Mouse (Mus musculus): ENCODE measurements at regions not wholly inside any gene's neighbourhood (a gene's known extent, or its start where the extent isn't known, plus 50 kb on each side); places are given as distances from the start of the nearest gene placed in this dataset.

- no peaks in the 10 kb centered on the region for H3K36me3 ChIP-seq (ENCODE audit: control insufficient read depth, insufficient read depth)
- TF ChIP-seq MYOG (IDR thresholded peaks at IDR 0.05; ENCODE audit: control insufficient read depth, extremely low read depth, insufficient read length) (no peak), CEBPB (IDR thresholded peaks at IDR 0.05; ENCODE audit: low read depth) (no peak), MAX (IDR thresholded peaks at IDR 0.05) (no peak), CTCF (IDR thresholded peaks at IDR 0.05; ENCODE audit: control insufficient read depth, insufficient read depth, insufficient read length) (no peak)
- H3K27me3 ChIP-seq (ENCODE audit: control insufficient read depth, insufficient read depth, insufficient read length) = no peaks in the 10 kb centered on the region
- H3K4me3 ChIP-seq (ENCODE audit: insufficient read depth, poor library complexity, severe bottlenecking) = no peak overlapping the region
- H3ac ChIP-seq (ENCODE audit: control insufficient read depth, insufficient read length, low read depth) = no peak overlapping the region
- H3K79me3 ChIP-seq (ENCODE audit: low read depth) = no peaks in the 10 kb centered on the region
- no peaks in the 10 kb centered on the region for H3K79me2 ChIP-seq (ENCODE audit: control insufficient read depth, insufficient read depth)
These were observed 434.8 kb downstream of the 1810013L24Rik start for GRCm38 (mm10) chr16:9264554-9265145.

GRCm38 (mm10) chr16:9267204-9267603 lies 437.3 kb downstream of the 1810013L24Rik start:
- H3K36me3 ChIP-seq (ENCODE audit: control insufficient read depth, insufficient read depth) = no peaks in the 10 kb centered on the region
- H3K27me3 ChIP-seq (ENCODE audit: control insufficient read depth, insufficient read depth, insufficient read length) = no peaks in the 10 kb centered on the region
- no peak overlapping the region for H3K4me3 ChIP-seq (ENCODE audit: insufficient read depth, poor library complexity, severe bottlenecking)
- no peak overlapping the region for H3ac ChIP-seq (ENCODE audit: control insufficient read depth, insufficient read length, low read depth)
- TF ChIP-seq CEBPB (IDR thresholded peaks at IDR 0.05; ENCODE audit: low read depth) = no peak
- no peak for TF ChIP-seq MYOD1 (IDR thresholded peaks at IDR 0.05; ENCODE audit: control insufficient read depth, insufficient read length, low read depth)
- H3K79me2 ChIP-seq (ENCODE audit: control insufficient read depth, insufficient read depth) = no peaks in the 10 kb centered on the region
- H3K79me3 ChIP-seq (ENCODE audit: low read depth) = no peaks in the 10 kb centered on the region

- Histone ChIP-seq H3K36me3 (ENCODE audit: control insufficient read depth, insufficient read depth) (no peaks in the 10 kb centered on the region), H3K4me3 (ENCODE audit: insufficient read depth, poor library complexity, severe bottlenecking) (no peak overlapping the region), H3ac (ENCODE audit: control insufficient read depth, insufficient read length, low read depth) (no peak overlapping the region), H3K27me3 (ENCODE audit: control insufficient read depth, insufficient read depth, insufficient read length) (no peaks in the 10 kb centered on the region), H3K79me3 (ENCODE audit: low read depth) (no peaks in the 10 kb centered on the region), H3K79me2 (ENCODE audit: control insufficient read depth, insufficient read depth) (no peaks in the 10 kb centered on the region)
- TF ChIP-seq MYOG (IDR thresholded peaks at IDR 0.05; ENCODE audit: control insufficient read depth, extremely low read depth, insufficient read length) (no peak), CEBPB (IDR thresholded peaks at IDR 0.05; ENCODE audit: low read depth) (no peak), CTCF (IDR thresholded peaks at IDR 0.05; ENCODE audit: control insufficient read depth, insufficient read depth, insufficient read length) (no peak), MAX (IDR thresholded peaks at IDR 0.05) (no peak), USF1 (IDR thresholded peaks at IDR 0.05; ENCODE audit: low read depth) (no peak), FOSL1 (IDR thresholded peaks at IDR 0.05; ENCODE audit: insufficient read depth, low read length, poor library complexity, severe bottlenecking) (no peak), MYOD1 (IDR thresholded peaks at IDR 0.05; ENCODE audit: control insufficient read depth, insufficient read length, low read depth) (no peak)
These were observed 440.2 kb downstream of the 1810013L24Rik start for GRCm38 (mm10) chr16:9270099-9270498.

- H3ac ChIP-seq (ENCODE audit: control insufficient read depth, insufficient read length, low read depth) = no peak overlapping the region
- H3K79me3 ChIP-seq (ENCODE audit: low read depth) = no peaks in the 10 kb centered on the region
- no peak overlapping the region for H3K4me3 ChIP-seq (ENCODE audit: insufficient read depth, poor library complexity, severe bottlenecking)
- H3K79me2 ChIP-seq (ENCODE audit: control insufficient read depth, insufficient read depth) = no peaks in the 10 kb centered on the region
- TF ChIP-seq MAX (IDR thresholded peaks at IDR 0.05) = no peak
- no peak for TF ChIP-seq USF1 (IDR thresholded peaks at IDR 0.05; ENCODE audit: low read depth)
- TF ChIP-seq MYOG (IDR thresholded peaks at IDR 0.05; ENCODE audit: control insufficient read depth, extremely low read depth, insufficient read length) = no peak
- TF ChIP-seq CTCF (IDR thresholded peaks at IDR 0.05; ENCODE audit: control insufficient read depth, insufficient read depth, insufficient read length) = no peak
- no peak for TF ChIP-seq FOSL1 (IDR thresholded peaks at IDR 0.05; ENCODE audit: insufficient read depth, low read length, poor library complexity, severe bottlenecking)
- TF ChIP-seq CEBPB (IDR thresholded peaks at IDR 0.05; ENCODE audit: low read depth) = no peak
- no peak for TF ChIP-seq MYOD1 (IDR thresholded peaks at IDR 0.05; ENCODE audit: control insufficient read depth, insufficient read length, low read depth)
- no peaks in the 10 kb centered on the region for H3K36me3 ChIP-seq (ENCODE audit: control insufficient read depth, insufficient read depth)
- no peaks in the 10 kb centered on the region for H3K27me3 ChIP-seq (ENCODE audit: control insufficient read depth, insufficient read depth, insufficient read length)
These were observed 440.8 kb downstream of the 1810013L24Rik start for GRCm38 (mm10) chr16:9270671-9271070.

GRCm38 (mm10) chr16:9273751-9274300 lies 443.9 kb downstream of the 1810013L24Rik start:
- Histone ChIP-seq H3K79me2 (ENCODE audit: control insufficient read depth, insufficient read depth) (no peaks in the 10 kb centered on the region), H3K79me3 (ENCODE audit: low read depth) (no peaks in the 10 kb centered on the region), H3K27me3 (ENCODE audit: control insufficient read depth, insufficient read depth, insufficient read length) (no peaks in the 10 kb centered on the region), H3K4me3 (ENCODE audit: insufficient read depth, poor library complexity, severe bottlenecking) (no peak overlapping the region), H3K36me3 (ENCODE audit: control insufficient read depth, insufficient read depth) (no peaks in the 10 kb centered on the region), H3ac (ENCODE audit: control insufficient read depth, insufficient read length, low read depth) (no peak overlapping the region)
- TF ChIP-seq FOSL1 (IDR thresholded peaks at IDR 0.05; ENCODE audit: insufficient read depth, low read length, poor library complexity, severe bottlenecking) (no peak), USF1 (IDR thresholded peaks at IDR 0.05; ENCODE audit: low read depth) (no peak), MYOG (IDR thresholded peaks at IDR 0.05; ENCODE audit: control insufficient read depth, extremely low read depth, insufficient read length) (no peak), CEBPB (IDR thresholded peaks at IDR 0.05; ENCODE audit: low read depth) (no peak)

GRCm38 (mm10) chr16:9274583-9275100 lies 444.7 kb downstream of the 1810013L24Rik start:
- no peaks in the 10 kb centered on the region for H3K79me2 ChIP-seq (ENCODE audit: control insufficient read depth, insufficient read depth)
- no peak overlapping the region for H3ac ChIP-seq (ENCODE audit: control insufficient read depth, insufficient read length, low read depth)
- H3K36me3 ChIP-seq (ENCODE audit: control insufficient read depth, insufficient read depth) = no peaks in the 10 kb centered on the region
- no peaks in the 10 kb centered on the region for H3K27me3 ChIP-seq (ENCODE audit: control insufficient read depth, insufficient read depth, insufficient read length)
- no peak overlapping the region for H3K4me3 ChIP-seq (ENCODE audit: insufficient read depth, poor library complexity, severe bottlenecking)
- TF ChIP-seq MYOD1 (IDR thresholded peaks at IDR 0.05; ENCODE audit: control insufficient read depth, insufficient read length, low read depth) (no peak), MAX (IDR thresholded peaks at IDR 0.05) (no peak), FOSL1 (IDR thresholded peaks at IDR 0.05; ENCODE audit: insufficient read depth, low read length, poor library complexity, severe bottlenecking) (no peak), CTCF (IDR thresholded peaks at IDR 0.05; ENCODE audit: control insufficient read depth, insufficient read depth, insufficient read length) (no peak), USF1 (IDR thresholded peaks at IDR 0.05; ENCODE audit: low read depth) (no peak), CEBPB (IDR thresholded peaks at IDR 0.05; ENCODE audit: low read depth) (no peak), MYOG (IDR thresholded peaks at IDR 0.05; ENCODE audit: control insufficient read depth, extremely low read depth, insufficient read length) (no peak)
- no peaks in the 10 kb centered on the region for H3K79me3 ChIP-seq (ENCODE audit: low read depth)

All from C2C12 (cell line).